Mouse (Mus musculus) CH12.LX (cell line): Measurements from ENCODE around the gene Mpzl1. TPM values are rescaled to one million over a fixed set of nuclear protein-coding genes. Genes with fewer than 3 reads are reported as not detected.

Source experiments
- DNase-seq: peaks from one replicate; pipeline ENCODE4 v3.0.0-alpha.2; 2013; ENCODE audit errors: extremely low read depth
- H3K27ac ChIP-seq: 2 replicates; pipeline ENCODE4 v1.5.1; 2012; ENCODE audit warnings: low read depth, mild to moderate bottlenecking, control low read depth, moderate library complexity; ENCODE audit not compliant: insufficient read depth
- H3K27me3 ChIP-seq: replicated peaks from 2 replicates; pipeline ENCODE3; 2012; ENCODE audit warnings: inconsistent platforms
- H3K36me3 ChIP-seq, 2 experiments: replicated peaks in 1 of 2; 2 replicates each; pipeline versions ENCODE3 to v1.6.1; 2012; ENCODE audit warnings: inconsistent platforms in 1 of 2, low read length in 1 of 2, mild to moderate bottlenecking in 1 of 2, mixed read lengths in 1 of 2, moderate library complexity in 1 of 2; ENCODE audit not compliant: control insufficient read depth in 1 of 2, insufficient read depth in 1 of 2
- H3K4me1 ChIP-seq, 2 experiments: 2 replicates each; pipeline ENCODE4 v1.6.1; 2012; ENCODE audit warnings: inconsistent platforms in 1 of 2, moderate library complexity in 1 of 2; ENCODE audit not compliant: insufficient read depth in 2 of 2, control insufficient read depth in 1 of 2
- H3K4me2 ChIP-seq: 2 replicates; pipeline ENCODE4 v1.6.1; 2012; ENCODE audit warnings: low read depth, mild to moderate bottlenecking, control low read depth; ENCODE audit not compliant: poor library complexity, insufficient read depth, severe bottlenecking
- H3K4me3 ChIP-seq, 3 experiments: fragments of 150-350 bp in 1 of 3; sonication (generic) in 1 of 3; replicated peaks in 1 of 3; 2 replicates each; pipeline versions ENCODE3 to v1.5.1; 2011 to 2012; ENCODE audit warnings: low read depth in 2 of 3, low read length in 2 of 3, mild to moderate bottlenecking in 2 of 3, moderate library complexity in 2 of 3, control low read depth in 1 of 3, improper control_type of control experiment in 1 of 3, inconsistent platforms in 1 of 3, mixed read lengths in 1 of 3; ENCODE audit not compliant: poor library complexity in 1 of 3
- H3K79me2 ChIP-seq: replicated peaks from 2 replicates; pipeline ENCODE4 v1.6.1; 2012; ENCODE audit warnings: mild to moderate bottlenecking, moderate library complexity; ENCODE audit not compliant: control insufficient read depth, poor library complexity, insufficient read depth, severe bottlenecking; ENCODE audit errors: extremely low read depth
- H3K9ac ChIP-seq: 2 replicates; pipeline ENCODE4 v1.6.1; 2012; ENCODE audit warnings: low read depth, mild to moderate bottlenecking, control low read depth, moderate library complexity; ENCODE audit not compliant: insufficient read depth
- H3K9me3 ChIP-seq: replicated peaks from 2 replicates; pipeline ENCODE3; 2012; ENCODE audit warnings: low read length, inconsistent platforms, mixed read lengths
- BHLHE40 ChIP-seq: IDR thresholded peaks from 2 replicates; pipeline ENCODE4 v1.6.1; 2011; ENCODE audit warnings: mild to moderate bottlenecking, low read depth, low read length, improper control_type of control experiment
- CTCF ChIP-seq, 2 experiments: IDR thresholded peaks in 1 of 2; conservative IDR thresholded peaks in 1 of 2; 2 replicates each; pipeline ENCODE4 v1.5.1; 2011 to 2012; ENCODE audit warnings: low read depth in 2 of 2, low read length in 2 of 2, improper control_type of control experiment in 1 of 2, inconsistent platforms in 1 of 2, mild to moderate bottlenecking in 1 of 2, moderate library complexity in 1 of 2
- ELF1 ChIP-seq: IDR thresholded peaks from 2 replicates; pipeline ENCODE4 v1.6.1; 2014; ENCODE audit warnings: low read depth, mild to moderate bottlenecking, inconsistent platforms, low read length, improper control_type of control experiment
- ETS1 ChIP-seq: conservative IDR thresholded peaks from 2 replicates; pipeline ENCODE4 v1.6.1; 2012; ENCODE audit warnings: low read depth, mild to moderate bottlenecking, inconsistent platforms, low read length, improper control_type of control experiment, moderate library complexity
- GABPA ChIP-seq: IDR thresholded peaks from 2 replicates; pipeline ENCODE4 v1.6.1; 2012; ENCODE audit warnings: low read depth, low read length, improper control_type of control experiment, inconsistent platforms; ENCODE audit not compliant: insufficient replicate concordance
- IRF4 ChIP-seq: IDR thresholded peaks from 2 replicates; pipeline ENCODE4 v1.6.1; 2014; ENCODE audit warnings: low read depth, mild to moderate bottlenecking, inconsistent platforms, low read length, improper control_type of control experiment
- KAT2A ChIP-seq: IDR thresholded peaks from 2 replicates; pipeline ENCODE4 v1.6.1; 2012; ENCODE audit warnings: low read length, improper control_type of control experiment, inconsistent platforms; ENCODE audit not compliant: insufficient replicate concordance
- MAX ChIP-seq: IDR thresholded peaks from 2 replicates; pipeline ENCODE4 v1.6.1; 2011; ENCODE audit warnings: low read length, improper control_type of control experiment
- MAZ ChIP-seq: IDR thresholded peaks from 2 replicates; pipeline ENCODE4 v1.6.1; 2012; ENCODE audit warnings: low read depth, mild to moderate bottlenecking, inconsistent platforms, low read length, improper control_type of control experiment, moderate library complexity
- MEF2A ChIP-seq: IDR thresholded peaks from 2 replicates; pipeline ENCODE4 v1.6.1; 2014; ENCODE audit warnings: low read depth, mild to moderate bottlenecking, inconsistent platforms, low read length, improper control_type of control experiment, borderline replicate concordance
- NELFE ChIP-seq: IDR thresholded peaks from 2 replicates; pipeline ENCODE4 v1.6.1; 2011; ENCODE audit warnings: low read depth, low read length, improper control_type of control experiment
- NRF1 ChIP-seq: IDR thresholded peaks from 2 replicates; pipeline ENCODE4 v1.6.1; 2014; ENCODE audit warnings: low read depth, mild to moderate bottlenecking, inconsistent platforms, low read length, improper control_type of control experiment, moderate library complexity
- POLR2AphosphoS2 ChIP-seq: IDR thresholded peaks from 2 replicates; pipeline ENCODE4 v1.6.1; 2011; ENCODE audit warnings: low read depth, low read length, improper control_type of control experiment
- RAD21 ChIP-seq: IDR thresholded peaks from 2 replicates; pipeline ENCODE4 v1.6.1; 2011; ENCODE audit warnings: low read depth, mild to moderate bottlenecking, low read length, improper control_type of control experiment, moderate library complexity
- SMC3 ChIP-seq: IDR thresholded peaks from 2 replicates; pipeline ENCODE4 v1.6.1; 2011; ENCODE audit warnings: low read depth, low read length, improper control_type of control experiment
- ZC3H11A ChIP-seq: IDR thresholded peaks from 2 replicates; pipeline ENCODE4 v1.6.1; 2012; ENCODE audit warnings: low read depth, mild to moderate bottlenecking, inconsistent platforms, low read length, improper control_type of control experiment
- dilution Hi-C: fragments of 300-500 bp; cut with MboI; formaldehyde crosslinking; loops from 2 replicates; pipeline ENCODE4 v1.14.3; 2020; ENCODE audit warnings: low sequenced_read_pairs; ENCODE audit not compliant: extremely low pct_unique_long_range_greater_than_20kb, extremely low pct_ligation_motif_present
- in situ Hi-C: fragments of 300-500 bp; cut with MboI; formaldehyde crosslinking; loops from 3 replicates; pipeline ENCODE4 v1.14.3; 2019; ENCODE audit warnings: low sequenced_read_pairs, low pct_ligation_motif_present, low pct_unique_long_range_greater_than_20kb, mixed read lengths
- polyA plus RNA-seq: library from polyadenylated mRNA; unstranded; fragments of >175 nt; gene quantifications from 2 replicates; pipeline ENCODE4 v1.2.1, GENCODE M21; 2012; ENCODE audit warnings: low read depth; ENCODE audit not compliant: insufficient read length
- total RNA-seq, 2 experiments: library from RNA; depleted of rRNA; stranded (reverse); fragments of 300-350 nt in 1 of 2; fragments of >200 nt in 1 of 2; gene quantifications; 2 replicates each; pipeline ENCODE4 v1.2.3; 2012 to 2014

Gene Mpzl1
- total and polyA plus RNA-seq, 3 experiments: 2.8 to 6.7 (median 6.5) TPM

GRCm38 (mm10) chr1:165583529-165584184 is 50.7 kb downstream of the Mpzl1 start:
- TF ChIP-seq NELFE (peak; percentile 55; the same call in 1 of the 2 replicates), ELF1 (no peak), ETS1 (no peak), MAZ (0 out of 2 replicates have a peak, but pooled peaks have one; percentile 50), CTCF (conservative IDR thresholded peaks at IDR 0.05 in 1 of 2, IDR thresholded peaks at IDR 0.05 in 1 of 2; ENCODE audit: low read depth in 2 of 2, low read length in 2 of 2) (peak; percentile 79 to 96), NRF1 (no peak), ZC3H11A (peak; percentile 66), RAD21 (peak; percentile 97), IRF4 (peak; percentile 44; the same call in 1 of the 2 replicates), MEF2A (0 out of 2 replicates have a peak, but pooled peaks have one; percentile 25), SMC3 (peak; percentile 95), GABPA (no peak), POLR2AphosphoS2 (no peak), BHLHE40 (0 out of 2 replicates have a peak, but pooled peaks have one; percentile 9), KAT2A (no peak)
- peaks cover 4% of the 10 kb centered on the region in 2 experiments; a peak in 3 of 4 replicates for H3K4me1 ChIP-seq
- no peak overlapping the region for H3K27ac ChIP-seq
- dilution Hi-C loops: no loop called here
- peak; percentile 87 for DNase-seq
- no peaks in the 10 kb centered on the region for H3K36me3 ChIP-seq
- in situ Hi-C loops: loop anchor here (5.0 kb wide), 2 partner anchors 79 to 154 kb away; no protein-coding TSS in a partner anchor
- no peak overlapping the region for H3K9ac ChIP-seq
- no peak overlapping the region for H3K4me2 ChIP-seq
- H3K79me2 ChIP-seq: no peaks in the 10 kb centered on the region
- no peaks in the 10 kb centered on the region for H3K9me3 ChIP-seq
- no peak overlapping the region for H3K4me3 ChIP-seq
- no peaks in the 10 kb centered on the region for H3K27me3 ChIP-seq

GRCm38 (mm10) chr1:165581255-165581654 is 53.1 kb downstream of the Mpzl1 start:
- Histone ChIP-seq H3K9ac (no peak overlapping the region), H3K4me2 (no peak overlapping the region), H3K36me3 (no peaks in the 10 kb centered on the region), H3K27me3 (no peaks in the 10 kb centered on the region), H3K4me3 (no peak overlapping the region), H3K9me3 (no peaks in the 10 kb centered on the region), H3K27ac (no peak overlapping the region), H3K4me1 (peaks cover 4 to 10% of the 10 kb centered on the region in 2 experiments; a peak in 3 of 4 replicates), H3K79me2 (no peaks in the 10 kb centered on the region)
- TF ChIP-seq MAX: no peak
- dilution Hi-C loops (no loop called here), in situ Hi-C loops (loop anchor here (5.0 kb wide), 2 partner anchors 81 to 156 kb away; no protein-coding TSS in a partner anchor)
- DNase-seq: no peak
